Mouse (Mus musculus) adrenal gland (tissue): ENCODE measurements around the gene Nudt22.
"Not testable (repeated sequence)": the region's sequence is repeated elsewhere in the genome, so short reads cannot be mapped to it uniquely, and the experiment has no call there.

Experiments
- intact Hi-C: fragments of 180-260 bp; cut with DNase I; formaldehyde crosslinking; loops from one replicate; pipeline ENCODE4 v1.15.1; 2025

The Nudt22 gene

DNA sequence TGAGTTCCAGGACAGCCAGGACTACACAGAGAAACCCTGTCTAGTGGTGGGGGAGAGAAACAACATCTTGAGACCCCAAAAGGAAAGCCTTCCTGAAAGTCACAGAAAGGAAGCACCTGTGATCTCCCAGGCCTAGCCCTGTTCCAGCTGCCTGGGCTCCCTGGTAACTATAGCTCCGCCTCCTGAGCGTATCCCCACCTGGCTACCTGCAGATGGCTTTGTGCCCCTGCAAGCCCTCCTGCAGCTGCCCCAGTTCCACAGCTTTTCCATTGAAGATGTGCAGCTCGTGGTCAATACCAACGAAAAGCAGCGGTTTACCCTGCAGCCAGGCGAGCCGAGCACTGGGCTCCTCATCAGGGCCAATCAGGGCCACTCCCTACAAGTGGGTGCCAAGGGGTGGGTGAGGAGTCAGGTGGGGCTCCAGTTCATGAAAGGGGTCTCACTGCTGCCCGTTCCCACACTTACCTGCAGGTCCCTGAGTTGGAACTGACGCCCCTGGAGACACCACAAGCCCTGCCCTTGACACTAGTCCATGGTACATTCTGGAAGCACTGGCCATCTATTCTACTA, 1.9 kb upstream of the Nudt22 start:
- intact Hi-C loops = loop anchor here (5.0 kb wide), 1 partner anchor 39 kb away; the partner anchor contains the start of gene Stip1

DNA sequence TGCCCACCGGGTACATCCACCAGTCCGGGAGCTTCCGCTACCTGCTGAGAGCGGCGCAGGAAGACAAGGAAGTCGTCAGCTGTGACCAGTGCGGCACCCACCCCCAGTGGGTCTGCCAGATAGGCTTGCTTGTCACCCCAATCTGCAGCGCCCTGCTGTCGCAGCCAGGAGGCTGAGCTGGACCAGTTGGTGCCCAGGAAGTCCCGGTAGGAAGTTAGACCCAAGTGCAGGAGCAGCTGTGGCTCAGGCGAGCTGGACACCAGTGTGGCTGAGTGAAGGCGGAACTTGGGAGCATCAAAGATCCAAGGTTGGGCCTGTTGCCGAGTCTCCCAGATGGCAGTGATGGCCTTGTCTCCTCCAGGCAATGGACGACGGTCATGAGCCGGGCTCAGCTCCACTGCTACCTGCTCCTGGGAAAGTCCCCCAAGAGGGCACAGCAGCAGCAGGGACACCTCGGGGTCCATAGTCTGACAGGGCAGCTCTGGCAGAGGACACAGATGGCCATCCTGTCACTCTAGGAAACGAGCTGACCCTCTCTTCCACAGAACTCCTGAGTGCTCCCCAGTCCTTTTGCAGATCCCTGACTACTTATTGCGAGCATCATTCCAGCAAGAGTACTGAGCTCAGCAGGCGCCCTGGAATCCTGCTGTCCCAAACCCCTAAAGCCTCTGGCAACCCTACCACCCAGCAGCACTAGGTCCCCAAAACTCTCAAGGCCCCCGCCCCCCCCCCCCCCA, 494 bp downstream of the Nudt22 start:
- intact Hi-C loops = loop anchor here (5.0 kb wide), 1 partner anchor 42 kb away; the partner anchor contains the start of gene Stip1

DNA sequence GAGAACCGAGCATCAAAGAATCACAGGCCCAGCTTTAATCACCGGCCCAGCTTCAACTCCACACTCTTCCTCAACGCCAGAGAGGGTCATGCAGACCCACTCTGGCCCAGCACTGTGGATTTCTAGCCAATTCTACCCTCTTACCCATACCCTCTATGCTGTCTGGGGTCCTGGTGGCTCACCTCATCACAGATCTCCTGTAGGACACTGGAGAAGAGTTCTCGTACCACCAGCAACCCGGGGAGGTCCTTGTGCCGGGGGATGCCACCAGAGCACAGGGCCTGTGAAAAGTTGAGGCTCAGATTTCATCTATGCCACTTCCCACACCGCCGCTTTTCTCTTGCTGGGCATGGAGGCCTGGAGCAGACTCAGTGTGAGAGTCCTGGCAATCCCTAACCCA, 1.4 kb downstream of the Nudt22 start:
- intact Hi-C loops = no loop called here

DNA sequence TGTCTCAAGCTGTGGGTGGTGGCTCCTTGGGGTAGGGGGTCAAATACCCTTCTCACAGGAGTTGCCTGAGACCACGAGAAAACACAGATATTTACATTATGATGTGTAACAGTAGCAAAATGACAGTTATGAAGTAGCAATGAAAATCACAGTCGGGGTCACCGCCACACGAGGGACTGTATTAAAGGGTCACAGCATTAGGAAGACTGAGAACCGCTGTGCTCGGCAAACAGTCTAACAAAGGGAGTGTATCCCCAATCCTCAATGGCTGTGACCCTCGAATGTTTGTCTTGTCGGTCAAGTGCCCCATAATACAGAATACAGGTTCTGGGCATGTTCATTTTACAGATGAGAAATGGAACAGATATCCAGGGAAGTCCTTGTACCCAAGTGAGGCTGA, 1.9 kb downstream of the Nudt22 start:
- intact Hi-C loops = no loop called here

DNA sequence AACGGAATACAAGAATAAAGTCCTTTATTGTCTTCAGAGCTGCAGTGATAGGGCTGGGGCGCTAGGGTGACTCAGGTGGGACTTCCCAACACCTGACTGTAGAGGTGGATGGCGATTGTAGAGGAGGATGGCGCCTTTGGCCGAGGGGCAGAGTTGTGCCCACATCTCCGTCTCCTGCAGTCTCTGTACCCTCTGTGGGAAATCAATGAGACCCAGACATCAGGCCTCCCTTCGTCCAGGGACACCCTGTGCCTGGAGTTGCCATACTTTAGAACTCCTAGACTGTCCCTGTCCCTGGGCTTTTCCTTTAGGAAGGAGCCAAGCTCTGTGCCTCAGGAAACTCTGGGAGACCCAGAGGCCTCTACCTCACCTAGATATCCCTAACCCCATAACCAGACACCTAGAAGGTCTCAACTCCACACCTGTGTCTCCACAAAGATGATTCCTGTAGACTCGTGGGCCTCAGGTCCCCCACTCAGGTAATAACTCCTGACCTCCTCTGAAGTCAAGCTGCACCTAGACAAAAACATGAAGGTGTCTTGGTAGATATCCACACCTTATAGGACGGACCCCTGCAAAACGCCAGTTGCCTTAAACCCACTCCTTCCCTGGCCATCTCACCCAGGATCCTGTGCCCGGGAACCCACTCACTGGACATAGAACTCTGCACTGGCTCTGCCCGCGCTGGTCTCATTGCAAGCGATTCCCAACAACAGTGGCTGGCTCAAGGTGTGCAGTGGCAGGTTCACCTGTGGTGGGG, 2.7 kb downstream of the Nudt22 start:
- intact Hi-C loops = no loop called here

DNA sequence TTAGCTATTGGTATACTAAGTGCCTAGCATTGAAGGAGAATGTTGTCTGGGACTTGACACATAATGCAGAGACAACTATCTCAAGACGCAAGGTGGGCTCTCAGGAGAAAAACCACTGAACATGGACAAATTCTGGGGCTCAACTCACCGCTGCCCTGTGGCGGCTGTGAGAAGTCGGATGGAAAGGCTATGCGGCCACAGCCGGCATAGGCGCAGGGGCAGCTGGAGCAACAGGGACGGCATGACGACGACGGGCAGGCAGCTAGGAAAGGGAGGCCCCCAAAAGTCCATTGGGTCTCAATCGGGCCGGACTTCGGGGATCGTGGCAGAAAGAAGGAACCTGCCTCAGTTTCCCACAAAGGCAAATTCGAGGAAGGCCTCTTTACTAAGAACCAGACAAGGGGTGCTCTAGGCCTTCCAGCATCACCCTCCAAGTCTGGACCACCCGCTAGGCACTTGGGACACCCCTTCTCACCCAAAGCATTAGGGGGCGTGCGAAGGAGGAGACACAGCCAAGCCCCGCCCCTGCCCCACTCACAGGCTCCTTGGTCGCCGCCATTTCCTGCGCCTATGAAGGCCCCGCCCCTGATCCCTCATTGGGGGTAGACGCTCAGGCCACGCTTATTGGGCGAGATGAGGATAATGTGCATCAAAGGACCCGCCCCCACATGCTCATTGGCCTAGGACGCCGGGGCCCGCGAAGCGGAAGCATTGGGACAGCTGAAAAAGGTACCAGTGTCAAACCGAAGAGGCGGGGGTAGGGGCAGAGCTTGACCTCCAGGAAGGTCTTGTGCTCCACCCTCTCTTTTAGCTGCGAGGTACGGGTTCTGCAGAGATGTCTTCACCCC, 3.7 kb downstream of the Nudt22 start, which contains the start of gene Dnajc4:
Gene Dnajc4 (minus strand): TSS at position 562 of the 848 bp plus-strand sequence.
- intact Hi-C loops = no loop called here

DNA sequence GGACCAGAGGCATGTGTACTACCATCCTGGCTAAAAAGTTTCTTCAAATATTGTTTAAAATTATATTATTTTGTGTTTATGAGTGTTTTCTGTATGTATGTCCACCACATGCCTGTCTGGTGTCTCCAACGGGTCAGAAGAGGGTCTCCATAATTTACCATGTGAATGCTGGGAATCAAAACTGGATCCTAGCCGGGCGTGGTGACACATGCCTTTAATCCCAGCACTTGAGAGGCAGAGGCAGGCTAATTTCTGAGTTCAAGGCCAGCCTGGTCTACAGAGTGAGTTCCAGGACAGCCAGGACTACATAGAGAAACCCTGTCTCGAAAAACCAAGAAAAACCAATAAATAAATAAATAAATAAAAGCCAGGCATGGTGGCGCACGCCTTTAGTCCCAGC, 4.8 kb downstream of the Nudt22 start:
- intact Hi-C loops = not testable (repeated sequence)

DNA sequence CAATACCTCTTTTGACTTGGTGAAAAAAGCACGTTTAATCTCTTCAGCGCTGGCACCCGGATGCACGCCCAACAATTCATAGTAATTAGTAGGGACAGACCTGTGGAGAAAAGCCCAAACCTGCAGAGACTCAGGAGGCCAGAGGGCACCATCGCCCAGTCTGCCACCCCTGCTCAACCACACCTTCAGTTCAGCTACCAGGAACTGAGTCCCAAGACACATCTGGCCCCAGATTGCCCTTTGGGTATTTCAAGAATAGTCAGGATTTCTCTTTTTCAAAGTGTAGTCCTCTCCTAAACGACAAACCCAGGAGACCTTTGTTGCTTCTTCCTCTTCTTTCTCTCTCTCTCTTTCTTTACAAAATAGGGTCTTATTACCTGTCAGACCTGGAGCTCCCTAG, 5.2 kb downstream of the Nudt22 start:
- intact Hi-C loops = no loop called here

DNA sequence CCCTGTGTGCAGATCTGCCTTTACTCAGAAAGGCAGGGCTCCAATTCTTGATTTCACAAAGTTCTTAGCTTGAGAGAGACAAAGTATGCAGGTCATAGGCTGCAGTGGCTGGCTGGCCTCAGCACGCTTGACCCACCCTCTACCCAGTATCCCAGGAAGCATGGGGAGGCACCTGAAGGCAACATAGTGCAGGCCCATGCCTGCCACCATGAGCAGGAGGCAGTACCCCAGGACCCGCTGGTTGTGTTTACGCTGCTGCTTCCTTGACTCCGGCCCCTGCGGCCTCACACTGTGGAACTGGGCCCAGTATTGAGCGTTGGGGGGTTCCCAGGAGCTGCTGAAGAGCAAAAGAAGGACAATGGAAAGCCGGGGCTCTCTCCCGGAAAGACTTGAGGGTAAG, 6.7 kb downstream of the Nudt22 start:
- intact Hi-C loops = no loop called here

DNA sequence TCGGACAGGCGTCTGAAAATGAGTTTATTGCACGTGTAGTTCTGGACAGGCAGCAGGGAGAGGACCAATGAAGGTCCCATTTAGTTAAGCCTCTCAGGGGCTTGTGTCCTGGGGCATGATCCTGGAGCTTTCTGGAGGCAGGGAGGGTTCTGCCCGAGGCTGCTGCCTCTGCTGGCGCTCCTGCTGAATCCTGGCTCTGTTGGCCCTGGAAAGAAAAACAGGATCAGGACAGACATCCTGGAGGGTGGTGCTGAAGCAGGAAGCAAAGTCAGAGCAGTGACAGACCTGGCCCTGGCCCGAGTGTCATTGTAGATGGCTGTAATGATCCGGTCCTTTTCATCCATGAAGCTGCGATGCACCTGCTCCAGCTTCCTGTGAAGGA, 8.0 kb downstream of the Nudt22 start:
- intact Hi-C loops = no loop called here

DNA sequence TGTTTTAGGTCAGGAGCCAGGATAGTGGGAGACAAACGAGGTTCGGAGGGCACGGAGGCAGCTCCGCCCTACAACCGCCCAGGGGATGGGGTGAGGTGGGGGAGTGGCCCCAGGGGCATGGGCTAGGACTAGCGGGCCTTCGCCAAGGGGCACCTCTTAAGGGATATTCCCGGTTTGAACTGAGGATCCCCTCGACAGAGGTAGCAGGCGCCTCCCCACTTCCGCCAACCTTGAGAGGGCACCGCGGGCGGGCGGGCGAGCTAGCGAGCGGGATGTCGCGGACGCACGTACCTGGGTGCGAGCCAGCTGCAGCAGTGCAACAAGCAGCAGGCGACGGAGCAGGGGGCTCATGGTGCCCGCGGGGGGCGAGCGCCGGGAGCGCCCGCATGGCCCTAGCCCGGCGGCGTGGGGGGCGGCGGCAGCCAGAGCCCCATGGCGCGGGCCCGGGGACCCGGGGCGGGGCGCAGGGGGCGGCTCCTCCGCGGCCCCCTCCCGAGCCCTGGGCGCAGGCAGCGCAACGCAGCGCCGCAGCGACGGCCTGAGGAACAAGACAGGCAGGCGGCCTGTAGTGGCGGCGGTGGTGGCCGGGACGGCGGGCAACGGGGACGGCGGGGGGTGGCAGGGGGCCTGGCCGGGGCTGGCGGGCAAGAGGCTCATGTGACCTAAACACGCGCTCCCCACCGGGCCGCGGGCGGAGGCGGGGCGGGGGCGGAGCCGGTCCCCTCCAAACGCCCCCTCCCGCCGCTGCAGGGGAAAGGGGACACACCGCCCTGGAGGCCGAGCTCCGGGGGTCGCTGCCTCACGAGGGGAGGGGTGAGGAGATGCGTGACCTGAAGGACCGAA, 8.6 kb downstream of the Nudt22 start, which contains the start of gene Vegfb:
Gene Vegfb (minus strand): TSS at position 591 of the 843 bp plus-strand sequence.
- intact Hi-C loops = no loop called here

DNA sequence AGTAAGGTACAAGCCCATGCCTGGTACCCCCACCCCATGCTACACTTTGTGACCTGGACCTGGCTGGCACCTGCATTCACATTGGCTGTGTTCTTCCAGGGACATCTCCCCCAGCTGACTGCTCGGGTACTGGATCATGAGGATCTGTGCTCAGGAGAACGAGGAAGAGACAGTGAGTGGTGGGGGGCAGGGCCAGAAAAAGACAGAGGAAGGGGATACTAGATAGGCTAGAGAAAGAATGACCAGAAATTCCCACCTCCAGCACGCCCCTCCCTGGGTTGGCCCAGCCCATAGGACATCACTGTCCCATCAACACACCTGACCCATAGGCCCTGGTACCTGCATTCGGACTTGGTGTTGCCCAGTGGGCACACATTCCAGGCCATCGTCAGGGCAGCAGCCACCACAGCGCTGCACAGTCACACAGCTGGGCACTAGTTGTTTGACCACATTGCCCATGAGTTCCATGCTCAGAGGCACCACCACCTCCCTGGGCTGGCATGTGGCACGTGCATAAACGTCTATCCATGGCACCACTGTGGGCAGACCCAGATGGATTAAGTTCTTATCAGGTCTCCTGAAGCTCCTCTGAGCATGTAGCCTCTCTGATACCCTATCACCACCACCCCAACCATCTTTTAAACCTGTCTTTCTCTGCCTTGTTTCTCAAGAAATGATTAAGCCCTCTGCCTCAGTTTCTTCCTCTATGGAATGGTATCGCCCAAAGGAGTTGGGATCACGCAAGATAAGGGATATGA, 9.8 kb downstream of the Nudt22 start:
- intact Hi-C loops = no loop called here

DNA sequence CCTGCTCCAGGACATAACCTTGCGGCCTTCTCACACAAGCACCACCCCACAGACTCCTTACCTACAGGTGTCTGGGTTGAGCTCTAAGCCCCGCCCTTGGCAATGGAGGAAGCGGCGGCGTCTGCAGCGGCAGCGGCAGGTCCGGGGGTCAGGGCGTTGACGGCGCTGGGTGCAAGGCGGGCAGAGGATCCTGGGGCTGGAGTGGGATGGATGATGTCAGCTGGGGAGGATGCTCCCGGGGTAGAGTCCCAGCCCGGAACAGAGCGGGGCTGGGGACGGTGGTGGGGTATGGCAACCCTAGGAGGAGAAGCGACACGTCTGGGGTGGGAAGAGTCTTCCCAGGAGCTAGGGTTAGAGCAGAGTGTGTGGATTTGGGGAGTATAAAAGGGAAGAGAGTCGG, 10.6 kb downstream of the Nudt22 start:
- intact Hi-C loops = no loop called here

DNA sequence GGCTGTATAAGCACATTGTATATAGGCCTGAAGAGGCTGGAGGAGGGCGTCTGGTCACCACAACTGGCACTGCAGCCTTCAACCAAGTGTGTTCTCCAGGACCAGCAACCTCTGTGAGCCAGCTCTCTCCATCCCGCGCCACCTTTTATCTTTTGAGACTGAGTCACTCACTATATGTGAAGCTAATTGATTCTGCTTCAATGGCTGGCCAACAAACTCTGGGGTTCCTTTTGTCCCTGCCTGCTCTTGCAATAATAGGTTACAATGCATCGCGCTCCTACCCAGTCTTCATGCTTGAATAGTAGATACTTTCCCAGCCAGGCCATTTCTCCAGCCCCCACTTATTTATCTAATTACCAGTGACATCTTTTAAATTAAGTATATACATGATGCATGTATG, 12.3 kb downstream of the Nudt22 start:
- intact Hi-C loops = no loop called here

DNA sequence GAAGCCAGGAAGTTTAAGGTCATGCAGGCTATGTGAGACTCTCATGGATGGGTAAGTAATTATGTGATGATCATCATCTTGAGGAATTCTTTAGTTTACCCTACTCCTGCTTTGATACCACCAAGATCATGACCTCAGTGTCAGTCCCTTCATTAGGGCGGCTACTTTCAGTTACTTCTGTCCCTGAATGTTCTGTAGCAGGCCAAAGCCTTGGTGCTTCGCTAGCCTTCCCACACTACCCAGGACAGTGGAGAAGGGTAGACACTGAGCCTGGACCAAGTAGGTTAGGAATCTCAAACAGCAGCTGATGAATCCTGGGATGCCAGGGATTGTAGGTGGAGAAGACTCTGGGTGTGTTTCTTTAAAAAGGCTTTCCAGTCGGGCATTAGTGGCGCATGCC, 14.5 kb downstream of the Nudt22 start:
- intact Hi-C loops = no loop called here

DNA sequence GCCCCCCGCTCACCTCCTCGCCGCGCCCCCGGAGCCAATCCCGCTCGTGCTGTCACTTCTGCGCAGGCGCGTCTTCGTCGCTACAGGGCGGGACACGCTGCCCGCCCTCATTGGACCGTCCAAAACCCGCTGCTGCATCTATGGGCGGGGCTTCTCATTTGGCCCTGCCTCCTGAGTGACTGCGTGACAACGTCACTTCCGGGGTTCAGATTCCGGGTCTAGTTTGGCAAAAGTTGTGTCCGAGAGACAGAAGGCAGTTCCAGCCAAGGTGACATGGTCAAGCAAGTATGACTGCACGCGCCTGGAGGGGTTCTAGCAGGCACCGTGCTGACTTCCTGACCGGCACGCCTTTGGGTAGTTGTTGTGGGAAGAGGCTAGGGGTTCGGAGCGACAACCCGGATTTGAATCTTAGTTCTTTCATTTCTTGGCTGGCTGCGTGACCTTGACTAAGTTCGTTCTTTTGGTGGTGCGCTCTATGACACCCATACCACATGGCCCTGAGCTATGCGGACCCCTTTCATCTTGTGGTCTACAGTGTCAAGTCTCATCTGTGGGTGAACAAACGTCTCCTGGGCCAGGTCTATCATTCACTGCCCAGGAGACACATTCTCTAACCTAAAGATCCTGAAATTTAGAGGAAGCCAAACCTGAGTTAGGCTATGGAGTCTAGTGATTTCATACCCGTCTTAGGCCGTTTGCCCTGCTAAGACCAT, 15.4 kb downstream of the Nudt22 start, which contains the start of gene Fkbp2:
Gene Fkbp2 (minus strand): TSS at position 121 of the 713 bp plus-strand sequence.
- intact Hi-C loops = no loop called here

DNA sequence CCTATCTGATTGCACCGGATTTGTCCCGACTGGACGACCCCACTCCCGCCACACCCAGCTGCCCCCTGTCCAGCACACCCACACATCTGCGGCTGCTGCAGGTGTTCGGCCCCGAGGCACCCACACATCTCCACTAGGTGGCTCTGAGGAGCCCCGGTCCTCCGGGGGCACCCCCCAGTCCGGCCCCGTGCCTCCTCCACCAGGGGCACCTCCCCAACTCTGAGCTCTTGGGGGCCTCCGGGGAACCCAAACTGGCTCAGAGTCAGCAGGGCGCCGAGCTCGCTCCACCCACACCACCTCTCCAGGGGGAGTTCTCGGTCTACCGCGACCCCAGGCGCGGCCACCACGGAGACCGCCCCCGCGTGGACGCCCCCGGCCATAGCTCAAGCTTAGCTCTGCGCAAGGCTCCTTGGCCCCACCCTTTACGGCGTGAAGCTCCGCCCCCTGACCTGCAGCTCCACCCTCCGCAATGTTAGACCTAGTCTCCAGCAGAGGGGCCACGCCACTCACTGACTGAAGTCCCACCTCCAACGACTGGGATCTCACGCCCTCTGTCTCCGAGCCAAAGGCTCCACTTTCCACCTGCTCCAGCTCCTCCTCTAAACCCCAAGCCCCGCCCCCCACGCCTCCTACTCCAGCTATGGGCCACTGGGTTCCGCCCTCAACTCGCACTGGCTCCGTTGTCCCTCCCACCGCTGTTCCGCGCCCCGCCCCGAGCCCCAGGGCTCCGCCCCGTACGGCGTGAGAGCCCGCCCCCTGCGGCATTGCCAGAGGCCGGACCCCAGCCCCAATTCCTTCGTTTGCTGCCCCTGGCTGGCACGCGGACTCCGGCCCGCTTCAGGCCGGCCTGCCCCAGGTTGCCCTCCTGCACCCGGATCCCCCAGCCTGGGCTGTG, 16.2 kb downstream of the Nudt22 start:
- intact Hi-C loops = loop anchor here (5.0 kb wide), 1 partner anchor 37 kb away; the partner anchor contains the start of genes Bad and Gpr137
